Mouse (Mus musculus) small intestine, adult 2 months (tissue): ENCODE results near the gene Slc7a5.

ENCODE experiments used
- CTCF ChIP-seq: fragments of 200-500 bp; IDR thresholded peaks from 2 replicates; pipeline ENCODE4 v1.5.1; 2012; ENCODE audit warnings: low read depth, mild to moderate bottlenecking, control low read depth, inconsistent platforms, low read length, moderate library complexity, mixed read lengths; ENCODE audit not compliant: insufficient replicate concordance, insufficient read length; ENCODE audit errors: extremely low read depth
- POLR2A ChIP-seq: fragments of 200-500 bp; IDR thresholded peaks from 2 replicates; pipeline ENCODE4 v1.6.1; 2012; ENCODE audit warnings: low read depth, mild to moderate bottlenecking, control low read depth, inconsistent platforms, low read length, moderate library complexity

GRCm38 (mm10) chr8:121848495-121848894, 59.0 kb downstream of the Slc7a5 start:
- TF ChIP-seq CTCF (no peak), POLR2A (no peak)
